Mouse (Mus musculus) kidney, postnatal 0 days (tissue): Measurements from ENCODE around the gene Fam102a. TPM values are rescaled to one million over a fixed set of nuclear protein-coding genes. Genes with fewer than 3 reads are reported as not detected.

Experiments
- ATAC-seq: fragments of 200-750 bp; cut with Nextera tagmentation; replicated peaks from 2 replicates; pipeline ENCODE4 v1.8.0; 2017; ENCODE audit warnings: low read depth, moderate number of reproducible peaks, moderate TSS enrichment, moderate library complexity; ENCODE audit not compliant: low FRiP score
- DNase-seq: peaks from one replicate; pipeline ENCODE4 v3.0.0-alpha.2; 2016; ENCODE audit warnings: low spot score
- H3K27ac ChIP-seq: fragments of 300-500 bp; sonication (generic); 2 replicates; pipeline ENCODE4 v1.5.1; 2014; ENCODE audit warnings: mild to moderate bottlenecking
- H3K27me3 ChIP-seq: fragments of 300-500 bp; sonication (generic); 2 replicates; pipeline ENCODE4 v1.6.1; 2014; ENCODE audit warnings: low read length, mixed read lengths; ENCODE audit not compliant: insufficient read depth
- H3K36me3 ChIP-seq: fragments of 300-500 bp; sonication (generic); 2 replicates; pipeline ENCODE4 v1.6.1; 2014; ENCODE audit warnings: low read length, mixed read lengths; ENCODE audit not compliant: insufficient read depth
- H3K4me1 ChIP-seq: fragments of 300-500 bp; sonication (generic); replicated peaks from 2 replicates; pipeline ENCODE4 v1.6.1; 2014; ENCODE audit warnings: antibody characterized with exemption, low read length, mixed read lengths; ENCODE audit not compliant: insufficient read depth
- H3K4me2 ChIP-seq: fragments of 300-500 bp; sonication (generic); 2 replicates; pipeline ENCODE4 v1.6.1; 2014; ENCODE audit warnings: mild to moderate bottlenecking, low read length, moderate library complexity, mixed read lengths
- H3K4me3 ChIP-seq: fragments of 300-500 bp; sonication (generic); replicated peaks from 2 replicates; pipeline ENCODE4 v1.5.1; 2014; ENCODE audit warnings: low read depth, low read length
- H3K9ac ChIP-seq: fragments of 300-500 bp; sonication (generic); 2 replicates; pipeline ENCODE4 v1.6.1; 2014; ENCODE audit warnings: low read depth, low read length
- H3K9me3 ChIP-seq: fragments of 300-500 bp; sonication (generic); replicated peaks from 2 replicates; pipeline ENCODE4 v1.6.1; 2016; ENCODE audit warnings: low read length, inconsistent platforms, mixed read lengths
- CTCF ChIP-seq: IDR thresholded peaks from 2 replicates; pipeline ENCODE4 v1.5.1; 2016; ENCODE audit warnings: antibody characterized with exemption, low read depth, mild to moderate bottlenecking, moderate library complexity
- WGBS: fragments of 180-500 bp; shearing (Covaris S2); extraction: QIAGEN DNeasy Blood & Tissue Kit; methylation state at CpG from one replicate; pipeline ENCODE4 v1.1.7; 2014; 5-methylcytosine and 5-hydroxymethylcytosine counted together
- polyA plus RNA-seq: library from polyadenylated mRNA; unstranded; fragments of >200 nt; fragmentation: Nextera tagmentation; extraction: Ambion mirVana; gene quantifications from 2 replicates; pipeline ENCODE4 v1.2.1, GENCODE M21; 2015

Fam102a gene
- polyA plus RNA-seq, 1 experiment from 2014 or later, result 16.9 TPM

- H3K9me3 ChIP-seq, result no peaks in the 10 kb centered on the region
- 78% methylated on average over 26 of the region's 26 CpGs for WGBS
- TF ChIP-seq CTCF, result no peak
- ATAC-seq (no peak), DNase-seq (no peak)
- H3K36me3 ChIP-seq, result 0 out of 2 replicates have a peak, but pooled peaks cover 9% of the 10 kb centered on the region
- H3K4me1 ChIP-seq, result peaks cover 4% of the 10 kb centered on the region; the same call in 1 of the 2 replicates
- H3K4me2 ChIP-seq, result no peak overlapping the region
- H3K9ac ChIP-seq, result no peak overlapping the region
- H3K27ac ChIP-seq, result no peak overlapping the region
- no peaks in the 10 kb centered on the region for H3K27me3 ChIP-seq
- H3K4me3 ChIP-seq, result no peak overlapping the region
These were observed 77.1 kb downstream of the Fam102a start for GRCm38 (mm10) chr2:32612274-32612673.

GRCm38 (mm10) chr2:32617109-32617508 is 82.0 kb downstream of the Fam102a start:
- H3K9ac ChIP-seq, result no peak overlapping the region
- no peak for DNase-seq
- H3K27me3 ChIP-seq, result no peaks in the 10 kb centered on the region
- WGBS, result 94% methylated on average over 1 of the region's 1 CpGs
- no peak overlapping the region for H3K4me2 ChIP-seq
- peaks cover 19% of the 10 kb centered on the region for H3K4me1 ChIP-seq
- no peak overlapping the region for H3K27ac ChIP-seq
- H3K9me3 ChIP-seq, result no peaks in the 10 kb centered on the region
- 0 out of 2 replicates have a peak, but pooled peaks cover 9% of the 10 kb centered on the region for H3K36me3 ChIP-seq
- no peak overlapping the region for H3K4me3 ChIP-seq
- ATAC-seq, result no peak
- no peak for TF ChIP-seq CTCF

GRCm38 (mm10) chr2:32617601-32618000 is 82.5 kb downstream of the Fam102a start:
- Histone ChIP-seq H3K9me3 (no peaks in the 10 kb centered on the region), H3K4me1 (peaks cover 19% of the 10 kb centered on the region), H3K27me3 (no peaks in the 10 kb centered on the region), H3K9ac (no peak overlapping the region), H3K4me3 (no peak overlapping the region), H3K27ac (no peak overlapping the region), H3K36me3 (0 out of 2 replicates have a peak, but pooled peaks cover 9% of the 10 kb centered on the region), H3K4me2 (no peak overlapping the region)
- 96% methylated on average over 4 of the region's 4 CpGs for WGBS
- ATAC-seq (no peak), DNase-seq (no peak)
- peak; percentile 37; the same call in 1 of the 2 replicates for TF ChIP-seq CTCF

GRCm38 (mm10) chr2:32618051-32618450 is 82.9 kb downstream of the Fam102a start:
- ATAC-seq, result no peak
- Histone ChIP-seq H3K9ac (no peak overlapping the region), H3K27ac (no peak overlapping the region), H3K9me3 (no peaks in the 10 kb centered on the region), H3K4me2 (no peak overlapping the region), H3K4me3 (no peak overlapping the region), H3K36me3 (0 out of 2 replicates have a peak, but pooled peaks cover 9% of the 10 kb centered on the region), H3K4me1 (peaks cover 19% of the 10 kb centered on the region), H3K27me3 (no peaks in the 10 kb centered on the region)
- WGBS, result 48% methylated on average over 9 of the region's 9 CpGs
- TF ChIP-seq CTCF, result no peak
- no peak for DNase-seq

Other genes starting within 250 kb of the Fam102a start
- 17.2 and 18.7 TPM in 2 replicates for gene Golga2, start 247.9 kb upstream of the Fam102a start, polyA plus RNA-seq
- 436 and 445 TPM in 2 replicates for gene Swi5, start 247.3 kb upstream of the Fam102a start, polyA plus RNA-seq
- 33.7 and 33.8 TPM in 2 replicates for gene Ciz1, start 183.0 kb upstream of the Fam102a start, polyA plus RNA-seq
- gene Dnm1, start 182.0 kb upstream of the Fam102a start, polyA plus RNA-seq, result 5.3 and 5.6 TPM in 2 replicates
- 87.0 and 96.8 TPM in 2 replicates for gene 1110008P14Rik, start 153.4 kb upstream of the Fam102a start, polyA plus RNA-seq
- gene Lcn2, start 147.1 kb upstream of the Fam102a start, polyA plus RNA-seq, result 43.5 and 50.3 TPM in 2 replicates
- 44.1 and 44.8 TPM in 2 replicates for gene Ptges2, start 139.4 kb upstream of the Fam102a start, polyA plus RNA-seq
- 4.7 TPM in 2 replicates for gene Naif1, start 84.9 kb upstream of the Fam102a start, polyA plus RNA-seq
- gene Slc25a25, start 83.9 kb upstream of the Fam102a start, polyA plus RNA-seq, result 15.0 and 16.9 TPM in 2 replicates
- gene Dpm2, start 35.5 kb downstream of the Fam102a start, polyA plus RNA-seq, result 105 and 110 TPM in 2 replicates
- gene Pip5kl1, start 39.5 kb downstream of the Fam102a start, polyA plus RNA-seq, result 0.42 and 0.61 TPM in 2 replicates
- 0.08 TPM in 1 of 2 replicates, not detected in the other for gene 9430097D07Rik, start 40.4 kb downstream of the Fam102a start, polyA plus RNA-seq
- 15.8 and 18.1 TPM in 2 replicates for gene St6galnac4, start 51.8 kb downstream of the Fam102a start, polyA plus RNA-seq
- gene St6galnac6, start 64.4 kb downstream of the Fam102a start, polyA plus RNA-seq, result 13.7 and 15.3 TPM in 2 replicates
- 38.7 and 41.6 TPM in 2 replicates for gene Ak1, start 86.4 kb downstream of the Fam102a start, polyA plus RNA-seq
- gene Eng, start 111.3 kb downstream of the Fam102a start, polyA plus RNA-seq, result 71.6 and 76.3 TPM in 2 replicates
- 36.1 and 36.2 TPM in 2 replicates for gene Fpgs, start 168.8 kb downstream of the Fam102a start, polyA plus RNA-seq
- gene Cdk9, start 177.7 kb downstream of the Fam102a start, polyA plus RNA-seq, result 87.4 and 90.6 TPM in 2 replicates
- 31.1 and 31.3 TPM in 2 replicates for gene Sh2d3c, start 185.7 kb downstream of the Fam102a start, polyA plus RNA-seq
- 0.11 TPM in 1 of 2 replicates, not detected in the other for gene 6330409D20Rik, start 205.7 kb downstream of the Fam102a start, polyA plus RNA-seq
- 74.9 and 79.4 TPM in 2 replicates for gene Tor2a, start 221.9 kb downstream of the Fam102a start, polyA plus RNA-seq
- gene Ttc16, start 240.3 kb downstream of the Fam102a start, polyA plus RNA-seq, result 0.13 and 0.18 TPM in 2 replicates
- gene Ptrh1, start 240.5 kb downstream of the Fam102a start, polyA plus RNA-seq, result 7.0 and 7.8 TPM in 2 replicates
- 0.45 and 0.48 TPM in 2 replicates for gene Cfap157, start 249.1 kb downstream of the Fam102a start, polyA plus RNA-seq